In the genomic region with DNA sequence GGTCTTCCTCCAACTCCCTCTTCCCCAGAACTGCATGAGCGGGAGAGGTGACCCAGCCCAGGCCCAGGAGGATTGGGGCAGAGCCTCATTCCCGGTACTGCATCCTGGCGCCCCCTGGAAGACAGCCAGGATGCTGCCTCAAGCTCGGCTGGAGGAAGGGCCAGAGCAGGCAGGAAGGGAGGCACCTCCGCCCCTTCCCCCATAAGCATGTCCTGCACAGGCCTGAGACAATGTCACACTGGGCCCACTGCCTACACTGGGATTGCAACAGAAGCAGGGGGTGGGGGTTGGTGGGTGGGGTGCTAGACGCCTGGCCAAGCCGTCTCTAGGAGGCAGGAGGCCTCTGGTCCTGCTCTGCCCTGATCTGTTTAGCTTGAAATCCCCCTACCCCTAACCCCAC, we compare ENCODE assay signal across 7 mouse cellular contexts. TPM values are rescaled to one million over a fixed set of nuclear protein-coding genes. Genes with fewer than 3 reads are reported as not detected.
A peak's percentile ranks its signal among the peaks of the same experiment; 100 is the strongest.
DNase-seq lines count a peak whose midpoint lies in the region; ATAC-seq lines count a peak whose summit lies in the region.

No protein-coding gene starts in this region.

- H3K27ac ChIP-seq in embryonic facial prominence, embryonic 10.5 days (replicated peaks) = peak overlapping the region; percentile 11; the same call in 1 of the 2 replicates
- H3K27ac ChIP-seq in stomach, embryonic 14.5 days (ENCODE audit: low read length) = peak overlapping the region; percentile 44; the same call in 1 of the 2 replicates

- DNase-seq in adipocyte (ENCODE audit: low spot score) = peak; percentile 90
- peak; percentile 31 for DNase-seq in embryonic facial prominence, embryonic 10.5 days (ENCODE audit: low spot score)
- peak; percentile 82 for DNase-seq in heart, postnatal 10 days
- DNase-seq in kidney, postnatal 36 days = peak; percentile 85 to 88
- no peak for DNase-seq in spleen, adult 12 weeks (ENCODE audit: low spot score)
- no peak for DNase-seq in layer of hippocampus, postnatal 36 days

- 26% methylated on average over 7 of the region's 7 CpGs for WGBS in embryonic facial prominence, embryonic 10.5 days
- 23% methylated on average over 7 of the region's 7 CpGs for WGBS in stomach, embryonic 14.5 days

- no peak overlapping the region for H3K4me2 ChIP-seq in stomach, embryonic 14.5 days (replicated peaks; ENCODE audit: low read depth, low read length)

- intact Hi-C loops in heart, postnatal 10 days (cut with DNase I) = loop anchor here (2.0 kb wide), 1 partner anchor 17 kb away; the partner anchor contains the start of gene Card10

- no peak for ATAC-seq in stomach, embryonic 14.5 days (ENCODE audit: insufficient number of reproducible peaks, insufficient read depth, low FRiP score, low read depth)

- H3K36me3 ChIP-seq in embryonic facial prominence, embryonic 10.5 days (replicated peaks) = no peaks in the 10 kb centered on the region
- no peaks in the 10 kb centered on the region for H3K36me3 ChIP-seq in stomach, embryonic 14.5 days (ENCODE audit: control insufficient read depth, insufficient read depth, low read length)

- H3K4me3 ChIP-seq in embryonic facial prominence, embryonic 10.5 days = no peak overlapping the region
- H3K4me3 ChIP-seq in stomach, embryonic 14.5 days (ENCODE audit: low read depth, low read length) = no peak overlapping the region

- no peaks in the 10 kb centered on the region for H3K27me3 ChIP-seq in embryonic facial prominence, embryonic 10.5 days (replicated peaks; ENCODE audit: low read depth, poor library complexity, severe bottlenecking)
- no peaks in the 10 kb centered on the region for H3K27me3 ChIP-seq in stomach, embryonic 14.5 days (ENCODE audit: control insufficient read depth, insufficient read depth, low read length)

- H3K9me3 ChIP-seq in embryonic facial prominence, embryonic 10.5 days = no peaks in the 10 kb centered on the region
- H3K9me3 ChIP-seq in stomach, embryonic 14.5 days (ENCODE audit: control insufficient read depth, low read depth, low read length) = no peaks in the 10 kb centered on the region

- peaks cover 52% of the 10 kb centered on the region for H3K4me1 ChIP-seq in embryonic facial prominence, embryonic 10.5 days
- H3K4me1 ChIP-seq in stomach, embryonic 14.5 days (ENCODE audit: control insufficient read depth, insufficient read depth, low read length) = peaks cover 19% of the 10 kb centered on the region; the same call in 1 of the 2 replicates

- no peak overlapping the region for H3K9ac ChIP-seq in stomach, embryonic 14.5 days (replicated peaks; ENCODE audit: low read depth, low read length)

RNA-seq across cellular contexts. Expression of gene Mfng, which starts 12.7 kb away (rescaled TPM):
- 36.4 and 39.0 TPM in 2 replicates for polyA plus RNA-seq in embryonic facial prominence, embryonic 10.5 days (2016; fragmentation: Nextera tagmentation; extraction: Ambion mirVana)
- 10 to 100 TPM; 19.3 to 24.0 TPM for total RNA-seq in heart, postnatal 10 days (2021)
- polyA plus RNA-seq in stomach, embryonic 14.5 days (2014; fragmentation: Nextera tagmentation; extraction: Ambion mirVana) = 15.7 and 16.9 TPM in 2 replicates
- total RNA-seq in layer of hippocampus, postnatal 36 days (2021) = 1 to 10 TPM; 5.4 to 6.2 TPM

RNA-seq across cellular contexts. Expression of gene Card10, which starts 16.9 kb away (rescaled TPM):
- polyA plus RNA-seq in embryonic facial prominence, embryonic 10.5 days (2016; fragmentation: Nextera tagmentation; extraction: Ambion mirVana) = 3.3 and 4.3 TPM in 2 replicates
- 10 to 100 TPM; 18.8 to 20.4 TPM for total RNA-seq in heart, postnatal 10 days (2021)
- 6.5 and 7.6 TPM in 2 replicates for polyA plus RNA-seq in stomach, embryonic 14.5 days (2014; fragmentation: Nextera tagmentation; extraction: Ambion mirVana)
- 1 to 10 TPM; 5.1 to 5.8 TPM for total RNA-seq in layer of hippocampus, postnatal 36 days (2021)

RNA-seq across cellular contexts. Expression of gene Cdc42ep1, which starts 56.5 kb away (rescaled TPM):
- polyA plus RNA-seq in embryonic facial prominence, embryonic 10.5 days (2016; fragmentation: Nextera tagmentation; extraction: Ambion mirVana) = 19.9 and 20.8 TPM in 2 replicates
- total RNA-seq in heart, postnatal 10 days (2021) = 10 to 100 TPM; 63.9 to 68.5 TPM
- polyA plus RNA-seq in stomach, embryonic 14.5 days (2014; fragmentation: Nextera tagmentation; extraction: Ambion mirVana) = 40.7 and 41.7 TPM in 2 replicates
- 10 to 100 TPM; 12.4 to 13.2 TPM for total RNA-seq in layer of hippocampus, postnatal 36 days (2021)

Comparison
In these comparisons a context has a peak if more than half of its experiments do, and no peak if none do; other contexts are left out.
1. DNase-seq: peak in adipocyte (single experiment), embryonic facial prominence, embryonic 10.5 days (single experiment), heart, postnatal 10 days (2 of 2) and kidney, postnatal 36 days (2 of 2); none in spleen, adult 12 weeks (single experiment) and layer of hippocampus, postnatal 36 days (0 of 2).
2. RNA of gene Cdc42ep1, which starts 56.5 kb away (total RNA-seq): 63.9 to 68.5 TPM in heart, postnatal 10 days; 12.4 to 13.2 TPM in layer of hippocampus, postnatal 36 days; every median in the first group is over 4 times any median in the second.